7 mouse cellular contexts compared by ENCODE assay signal in genomic region chr9:112174407-112175357, GRCm38 (mm10).
DNase-seq lines count a peak whose midpoint lies in the region; ATAC-seq lines count a peak whose summit lies in the region.

No protein-coding gene starts in this region.

- peak; percentile 38 for DNase-seq in ovary, adult 18-20 months (ENCODE audit: low spot score)
- no peak for DNase-seq in ovary, postnatal 10 days (ENCODE audit: low spot score)
- DNase-seq in adrenal gland, postnatal 36 days = peak; percentile 61 to 62
- DNase-seq in fat pad, adult 2 months (ENCODE audit: extremely low read depth, low read depth, low spot score) = peak; percentile 21
- no peak for DNase-seq in liver, embryonic 11.5 days (ENCODE audit: low spot score)
- DNase-seq in retina, adult 2 months (ENCODE audit: low read depth, low spot score) = peak; percentile 2
- DNase-seq in gastrocnemius, postnatal 10 days = no peak

- H3K4me2 ChIP-seq in liver, embryonic 11.5 days = peak overlapping the region; percentile 52

- no peak overlapping the region for H3K27ac ChIP-seq in liver, embryonic 11.5 days (ENCODE audit: low read depth, low read length)

- H3K9ac ChIP-seq in liver, embryonic 11.5 days (ENCODE audit: low read depth, low read length) = no peak overlapping the region

- no peaks in the 10 kb centered on the region for H3K27me3 ChIP-seq in liver, embryonic 11.5 days (replicated peaks; ENCODE audit: control insufficient read depth, insufficient read depth, low read length)

- peak overlapping the region; percentile 13; the same call in 1 of the 2 replicates for H3K4me3 ChIP-seq in liver, embryonic 11.5 days (ENCODE audit: low read depth, low read length)

- ATAC-seq in liver, embryonic 11.5 days (replicated peaks; ENCODE audit: low FRiP score) = peak; percentile 90

- 27% methylated on average over 15 of the region's 15 CpGs for WGBS in liver, embryonic 11.5 days

- peaks cover 36% of the 10 kb centered on the region for H3K4me1 ChIP-seq in liver, embryonic 11.5 days (replicated peaks; ENCODE audit: control insufficient read depth, insufficient read depth, low read length)

- no peaks in the 10 kb centered on the region for H3K9me3 ChIP-seq in liver, embryonic 11.5 days (ENCODE audit: control insufficient read depth, low read length)

- H3K36me3 ChIP-seq in liver, embryonic 11.5 days (ENCODE audit: control insufficient read depth, insufficient read depth, low read length) = no peaks in the 10 kb centered on the region

Comparison
In these comparisons a context has a peak if more than half of its experiments do, and no peak if none do; other contexts are left out.
1. DNase-seq: peak in ovary, adult 18-20 months (single experiment), adrenal gland, postnatal 36 days (2 of 2), fat pad, adult 2 months (single experiment) and retina, adult 2 months (single experiment); none in ovary, postnatal 10 days (single experiment), liver, embryonic 11.5 days (single experiment) and gastrocnemius, postnatal 10 days (single experiment).